Mouse (Mus musculus) thymus, adult 2 months (tissue): ENCODE measurements around the gene Heg1. TPM values are rescaled to one million over a fixed set of nuclear protein-coding genes. Genes with fewer than 3 reads are reported as not detected.
A peak's percentile ranks its signal among the peaks of the same experiment; 100 is the strongest.

ENCODE experiments used
- DNase-seq: peaks from one replicate; pipeline ENCODE4 v3.0.0; 2021
- H3K27ac ChIP-seq: fragments of 200-500 bp; 2 replicates; pipeline ENCODE4 v1.5.1; 2012; ENCODE audit warnings: low read length, control low read depth; ENCODE audit not compliant: control insufficient read depth, insufficient read depth
- H3K27me3 ChIP-seq: fragments of 200-500 bp; 2 replicates; pipeline ENCODE4 v1.6.1; 2012; ENCODE audit warnings: mild to moderate bottlenecking, low read length, moderate library complexity, mixed read lengths; ENCODE audit not compliant: control insufficient read depth, insufficient read depth
- H3K36me3 ChIP-seq: fragments of 200-500 bp; 2 replicates; pipeline ENCODE4 v1.6.1; 2012; ENCODE audit warnings: mild to moderate bottlenecking, low read length, moderate library complexity; ENCODE audit not compliant: control insufficient read depth, insufficient read depth
- H3K4me1 ChIP-seq: fragments of 200-500 bp; replicated peaks from 2 replicates; pipeline ENCODE4 v1.6.1; 2012; ENCODE audit warnings: low read length; ENCODE audit not compliant: control insufficient read depth, insufficient read depth
- H3K4me3 ChIP-seq: fragments of 200-500 bp; 2 replicates; pipeline ENCODE4 v1.5.1; 2012; ENCODE audit warnings: mild to moderate bottlenecking, low read length, control low read depth, moderate library complexity; ENCODE audit not compliant: control insufficient read depth, insufficient read depth
- CTCF ChIP-seq: fragments of 200-500 bp; IDR thresholded peaks from 2 replicates; pipeline ENCODE4 v1.5.1; 2012; ENCODE audit warnings: mild to moderate bottlenecking, control low read depth, low read length, moderate library complexity, borderline replicate concordance; ENCODE audit not compliant: control insufficient read depth, poor library complexity, insufficient read depth; ENCODE audit errors: extremely low read depth
- POLR2A ChIP-seq: fragments of 200-500 bp; IDR thresholded peaks from 2 replicates; pipeline ENCODE4 v1.6.1; 2012; ENCODE audit warnings: mild to moderate bottlenecking, low read length, control low read depth, moderate library complexity; ENCODE audit not compliant: control insufficient read depth, poor library complexity, insufficient read depth; ENCODE audit errors: extremely low read depth
- WGBS: fragments of 180-500 bp; shearing (Covaris S2); methylation state at CpG from one replicate; pipeline ENCODE4 v1.1.7; 2018; 5-methylcytosine and 5-hydroxymethylcytosine counted together
- polyA plus RNA-seq: library from polyadenylated mRNA; depleted of rRNA; stranded (reverse); fragments of >200 nt; gene quantifications from 2 replicates; pipeline ENCODE4 v1.2.3, GENCODE M21; 2012; rRNA removed

Gene Heg1
- polyA plus RNA-seq: 39.1 and 43.7 TPM in 2 replicates

DNA sequence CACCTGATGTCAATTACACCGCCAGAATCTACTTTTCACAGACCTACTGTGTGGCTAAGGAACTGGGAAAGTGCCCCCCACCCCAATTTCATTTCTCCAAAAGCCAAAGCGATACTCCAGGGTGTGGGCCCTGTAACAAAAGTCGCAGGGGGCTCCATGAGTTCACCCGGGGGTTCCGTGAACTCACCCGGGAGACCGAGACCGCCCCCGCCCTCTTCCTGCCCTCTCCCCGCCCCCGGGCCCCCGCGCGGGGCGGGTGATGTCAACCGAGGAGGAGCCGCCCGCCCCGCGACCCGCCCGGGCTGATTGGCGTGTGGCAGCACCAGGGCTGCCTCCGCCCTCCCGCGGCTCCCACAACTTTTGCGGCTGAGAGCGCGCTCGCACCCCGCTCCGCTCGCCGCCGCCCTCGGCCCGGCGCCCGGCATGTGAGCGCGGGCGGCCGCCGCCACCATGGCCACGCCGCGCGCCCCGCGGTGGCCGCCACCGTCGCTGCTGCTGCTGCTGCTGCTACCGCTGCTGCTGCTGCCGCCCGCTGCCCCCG, at the start of gene Heg1:
Gene Heg1 (plus strand): TSS at position 209 of the 541 bp plus-strand sequence.
- DNase-seq: peak; percentile 93

DNA sequence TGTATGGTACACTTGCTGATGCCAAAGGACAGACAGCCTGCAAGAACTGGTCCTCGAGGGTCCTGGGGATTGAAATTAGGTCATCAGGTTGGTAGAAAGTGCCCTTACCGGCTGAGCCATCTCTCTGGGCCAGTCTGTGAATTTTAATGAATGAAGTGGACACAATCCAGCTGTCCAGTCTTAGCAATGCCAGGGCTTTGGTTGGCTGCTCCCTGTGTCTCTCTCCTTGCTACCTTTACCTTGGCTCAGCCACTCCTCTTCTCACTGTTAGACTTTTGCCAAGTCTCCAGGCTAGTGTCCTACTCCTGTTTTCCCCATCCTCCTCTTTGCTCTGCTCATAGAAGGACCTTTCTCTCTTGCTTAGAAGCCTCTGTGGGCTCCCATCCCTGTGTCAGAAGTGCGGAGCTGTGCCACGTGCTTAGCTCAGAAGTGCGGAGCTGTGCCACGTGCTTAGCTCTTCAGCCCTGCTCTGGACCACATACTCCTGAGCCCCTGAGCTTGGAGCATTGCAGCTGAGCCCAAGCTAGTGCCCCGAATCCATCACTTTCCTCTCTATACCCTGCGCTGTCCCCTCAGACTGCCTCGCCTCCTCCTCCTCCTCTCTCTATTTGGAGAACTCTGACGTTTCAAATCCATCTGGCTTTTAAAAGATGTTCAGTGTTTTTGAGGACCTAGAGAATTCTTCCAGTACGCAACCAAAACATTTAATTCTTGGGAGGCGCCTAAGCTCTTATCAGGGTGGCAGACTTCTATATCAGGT, 48.2 kb upstream of the Heg1 start:
- H3K4me1 ChIP-seq: no peaks in the 10 kb centered on the region
- H3K36me3 ChIP-seq: no peaks in the 10 kb centered on the region
- H3K27me3 ChIP-seq: no peaks in the 10 kb centered on the region
- 95% methylated on average over 12 of the region's 12 CpGs for WGBS
- H3K27ac ChIP-seq: no peak overlapping the region
- TF ChIP-seq POLR2A (no peak), CTCF (no peak)
- DNase-seq: no peak
- H3K4me3 ChIP-seq: no peak overlapping the region

More for the DNA sequence above, at the start of gene Heg1:
- no peaks in the 10 kb centered on the region for H3K36me3 ChIP-seq
- under 1% methylated on average over 50 of the region's 57 CpGs for WGBS
- H3K4me1 ChIP-seq: peaks cover 34% of the 10 kb centered on the region
- no peaks in the 10 kb centered on the region for H3K27me3 ChIP-seq
- TF ChIP-seq CTCF (no peak), POLR2A (peak; percentile 77)
- peak within 1 kb of the TSS; percentile 54 for H3K27ac ChIP-seq
- H3K4me3 ChIP-seq: peak within 1 kb of the TSS; percentile 73

DNA sequence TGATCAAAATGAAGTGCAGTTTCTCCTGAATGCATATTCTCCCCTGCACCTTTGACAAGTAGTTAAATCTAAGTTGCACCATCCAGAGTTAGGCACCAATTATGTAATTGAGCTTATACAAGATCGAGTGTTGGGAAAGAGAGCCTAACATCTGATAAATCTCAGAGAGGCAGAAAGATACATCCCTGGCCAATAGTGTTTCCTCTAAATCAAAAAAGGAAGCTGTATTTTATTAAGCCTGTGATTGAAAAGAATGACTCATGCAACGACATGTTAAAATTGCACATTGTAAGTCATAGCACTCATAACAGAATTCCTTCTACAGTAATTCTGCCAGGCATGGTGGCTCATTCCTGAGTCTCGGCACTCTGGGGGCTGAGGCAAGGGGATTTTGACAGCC, 42.4 kb upstream of the Heg1 start:
- Histone ChIP-seq H3K27me3 (no peaks in the 10 kb centered on the region), H3K4me1 (no peaks in the 10 kb centered on the region), H3K27ac (no peak overlapping the region), H3K4me3 (no peak overlapping the region), H3K36me3 (no peaks in the 10 kb centered on the region)
- WGBS: 61% methylated on average over 3 of the region's 3 CpGs
- DNase-seq: no peak
- TF ChIP-seq POLR2A (no peak), CTCF (no peak)

GRCm38 (mm10) chr16:33653116-33653515, 31.1 kb upstream of the Heg1 start:
- 96% methylated on average over 6 of the region's 6 CpGs for WGBS
- TF ChIP-seq CTCF: no peak
- TF ChIP-seq POLR2A: no peak
- DNase-seq: no peak
- Histone ChIP-seq H3K36me3 (no peaks in the 10 kb centered on the region), H3K27ac (no peak overlapping the region), H3K4me1 (no peaks in the 10 kb centered on the region), H3K4me3 (no peak overlapping the region), H3K27me3 (no peaks in the 10 kb centered on the region)

GRCm38 (mm10) chr16:33655443-33655842, 28.7 kb upstream of the Heg1 start:
- no peak overlapping the region for H3K27ac ChIP-seq
- TF ChIP-seq CTCF (no peak), POLR2A (no peak)
- no peaks in the 10 kb centered on the region for H3K4me1 ChIP-seq
- no peak overlapping the region for H3K4me3 ChIP-seq
- H3K27me3 ChIP-seq: no peaks in the 10 kb centered on the region
- no peak for DNase-seq
- WGBS: 93% methylated on average over 3 of the region's 3 CpGs
- H3K36me3 ChIP-seq: no peaks in the 10 kb centered on the region

GRCm38 (mm10) chr16:33657191-33657590, 27.0 kb upstream of the Heg1 start:
- Histone ChIP-seq H3K27me3 (no peaks in the 10 kb centered on the region), H3K36me3 (no peaks in the 10 kb centered on the region), H3K4me3 (no peak overlapping the region), H3K4me1 (no peaks in the 10 kb centered on the region), H3K27ac (no peak overlapping the region)
- TF ChIP-seq CTCF: no peak
- no peak for DNase-seq
- WGBS: 36% methylated on average over 3 of the region's 3 CpGs
